Mouse (Mus musculus): Measurements from ENCODE around the gene Serinc5. TPM values are rescaled to one million over a fixed set of nuclear protein-coding genes. Genes with fewer than 3 reads are reported as not detected.

The Serinc5 gene
- 10 to 100 TPM; 67.1 to 72.1 TPM for total RNA-seq (2021)
- long read RNA-seq, experiment 1, full-length matches to known transcripts = 44 of 66 reads
- long read RNA-seq, experiment 1, partial matches to known transcripts = 3 of 66 reads
- long read RNA-seq, experiment 1, other reads (novel, unspliced or antisense) = 19 of 66 reads
- long read RNA-seq, experiment 2, full-length matches to known transcripts = 56 of 81 reads
- long read RNA-seq, experiment 2, partial matches to known transcripts = 4 of 81 reads
- long read RNA-seq, experiment 2, other reads (novel, unspliced or antisense) = 21 of 81 reads

GRCm38 (mm10) chr13:92610311-92611221, at the start of gene Serinc5:
Serinc5 (plus strand) TSS chr13:92611091.
- peak; percentile 43 for TF ChIP-seq CTCF (conservative IDR thresholded peaks at IDR 0.05)
- Histone ChIP-seq H3K27ac (peak within 1 kb of the TSS; percentile 93), H3K4me3 (peak within 1 kb of the TSS; percentile 99)
- DNase-seq (ENCODE audit: low spot score in 2 of 2) = peak; percentile 96 to 98

- no peak for TF ChIP-seq CTCF (conservative IDR thresholded peaks at IDR 0.05)
- Histone ChIP-seq H3K27ac (no peak within 1 kb of the TSS), H3K4me3 (no peak within 1 kb of the TSS)
- DNase-seq (ENCODE audit: low spot score in 2 of 2) = no peak
Measured at GRCm38 (mm10) chr13:92576072-92576471, 34.8 kb upstream of the Serinc5 start, which contains the start of gene Spz1. Spz1 (minus strand) TSS chr13:92576172.

- H3K4me3 ChIP-seq = no peak overlapping the region
- TF ChIP-seq CTCF (conservative IDR thresholded peaks at IDR 0.05) = no peak
- no peak for DNase-seq (ENCODE audit: low spot score in 2 of 2)
- H3K27ac ChIP-seq = no peak overlapping the region
Measured at GRCm38 (mm10) chr13:92576688-92577087, 34.2 kb upstream of the Serinc5 start.

GRCm38 (mm10) chr13:92578210-92578609, 32.7 kb upstream of the Serinc5 start:
- DNase-seq (ENCODE audit: low spot score in 2 of 2) = no peak
- no peak overlapping the region for H3K4me3 ChIP-seq
- no peak overlapping the region for H3K27ac ChIP-seq
- no peak for TF ChIP-seq CTCF (conservative IDR thresholded peaks at IDR 0.05)

- peak; percentile 53 to 75 for DNase-seq (ENCODE audit: low spot score in 2 of 2)
- TF ChIP-seq CTCF (conservative IDR thresholded peaks at IDR 0.05) = peak; percentile 90
- Histone ChIP-seq H3K4me3 (no peak overlapping the region), H3K27ac (no peak overlapping the region)
Measured at GRCm38 (mm10) chr13:92580220-92581043, 30.5 kb upstream of the Serinc5 start.

- DNase-seq (ENCODE audit: low spot score in 2 of 2) = no peak
- no peak overlapping the region for H3K27ac ChIP-seq
- no peak overlapping the region for H3K4me3 ChIP-seq
- no peak for TF ChIP-seq CTCF (conservative IDR thresholded peaks at IDR 0.05)
Measured at GRCm38 (mm10) chr13:92584094-92584717, 26.7 kb upstream of the Serinc5 start.

- no peak for DNase-seq (ENCODE audit: low spot score in 2 of 2)
- Histone ChIP-seq H3K27ac (no peak overlapping the region), H3K4me3 (no peak overlapping the region)
- TF ChIP-seq CTCF (conservative IDR thresholded peaks at IDR 0.05) = no peak
Measured at GRCm38 (mm10) chr13:92588704-92589103, 22.2 kb upstream of the Serinc5 start.

GRCm38 (mm10) chr13:92589255-92589654, 21.6 kb upstream of the Serinc5 start:
- no peak overlapping the region for H3K4me3 ChIP-seq
- DNase-seq (ENCODE audit: low spot score in 2 of 2) = no peak
- no peak for TF ChIP-seq CTCF (conservative IDR thresholded peaks at IDR 0.05)

GRCm38 (mm10) chr13:92591225-92591624, 19.7 kb upstream of the Serinc5 start:
- no peak for TF ChIP-seq CTCF (conservative IDR thresholded peaks at IDR 0.05)

More at GRCm38 (mm10) chr13:92589255-92589654, 21.6 kb upstream of the Serinc5 start:
- no peak overlapping the region for H3K27ac ChIP-seq

GRCm38 (mm10) chr13:92592268-92592785, 18.6 kb upstream of the Serinc5 start:
- Histone ChIP-seq H3K4me3 (no peak overlapping the region), H3K27ac (no peak overlapping the region)
- no peak for TF ChIP-seq CTCF (conservative IDR thresholded peaks at IDR 0.05)
- no peak for DNase-seq (ENCODE audit: low spot score in 2 of 2)

More at GRCm38 (mm10) chr13:92591225-92591624, 19.7 kb upstream of the Serinc5 start:
- H3K4me3 ChIP-seq = no peak overlapping the region
- DNase-seq (ENCODE audit: low spot score in 2 of 2) = no peak
- H3K27ac ChIP-seq = no peak overlapping the region

- no peak for DNase-seq (ENCODE audit: low spot score in 2 of 2)
- H3K4me3 ChIP-seq = no peak overlapping the region
- H3K27ac ChIP-seq = no peak overlapping the region
- TF ChIP-seq CTCF (conservative IDR thresholded peaks at IDR 0.05) = no peak
Measured at GRCm38 (mm10) chr13:92592786-92593635, 17.9 kb upstream of the Serinc5 start.

Data from layer of hippocampus, adult 2 months (tissue).